Mouse (Mus musculus) liver, adult 2 months (tissue): ENCODE measurements at regions not wholly inside any gene's neighbourhood (a gene's known extent, or its start where the extent isn't known, plus 50 kb on each side); places are given as distances from the start of the nearest gene placed in this dataset.

Experiments used
- CTCF ChIP-seq: fragments of 200-500 bp; IDR thresholded peaks from 2 replicates; pipeline ENCODE4 v1.5.1; 2011; ENCODE audit warnings: low read depth, low read length, control low read depth
- POLR2A ChIP-seq: fragments of 200-500 bp; IDR thresholded peaks from 2 replicates; pipeline ENCODE4 v1.6.1; 2011; ENCODE audit warnings: low read length, control low read depth; ENCODE audit not compliant: insufficient read depth; ENCODE audit errors: extremely low read depth

- TF ChIP-seq POLR2A (no peak), CTCF (no peak)
Observed at GRCm38 (mm10) chr13:112116101-112116726, 172.0 kb upstream of the Ankrd55 start.
